ENCODE assay signal across 21 mouse cellular contexts in the genomic region with DNA sequence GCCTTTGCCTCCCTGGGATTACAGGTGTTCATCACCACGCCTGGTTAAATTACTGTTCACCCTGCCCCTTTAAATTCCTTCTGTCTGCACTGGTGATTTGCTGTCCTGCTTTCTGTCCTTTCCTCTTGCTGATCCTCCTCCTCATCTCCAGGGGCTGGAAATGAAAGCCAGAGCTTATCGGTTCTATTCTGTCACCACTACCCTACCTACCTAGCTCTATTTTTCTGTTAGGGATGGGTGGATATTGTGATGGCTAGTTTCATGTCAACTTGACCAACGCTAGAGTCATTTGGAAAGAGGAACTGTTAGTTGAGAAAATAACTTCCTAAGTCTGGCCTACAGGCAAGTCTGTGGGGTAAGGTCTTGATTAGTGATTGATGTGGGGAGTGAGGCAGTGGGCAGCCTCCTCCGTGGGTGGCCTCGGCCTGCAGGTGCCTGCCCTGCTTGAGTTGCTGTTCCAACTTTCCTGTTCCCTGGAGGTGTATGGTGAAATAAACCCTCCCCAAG. TPM values are rescaled to one million over a fixed set of nuclear protein-coding genes. Genes with fewer than 3 reads are reported as not detected.
DNase-seq lines count a peak whose midpoint lies in the region; TF ChIP-seq lines count a peak whose summit lies in the region.
"Had no signal": no experiment of that assay in that cellular context is flagged by ENCODE, and none has a peak within 500 bp of the region (broad histone marks: within the 10 kb centered on the region; RNA-seq: fewer than 3 reads in every experiment).

No protein-coding gene starts in this region.

- peak overlapping the region in 1 of 3 experiments; percentile 31 for H3K4me3 ChIP-seq in CH12.LX (replicated peaks in 1 of 3; ENCODE audit: low read depth in 2 of 3, low read length in 2 of 3, poor library complexity in 1 of 3)
- H3K4me3 ChIP-seq: embryonic facial prominence, embryonic 10.5 days; embryonic facial prominence, embryonic 12.5 days; forebrain, embryonic 12.5 days; forebrain, embryonic 15.5 days had no signal

- no peaks in the 10 kb centered on the region for H3K79me2 ChIP-seq in CH12.LX (replicated peaks; ENCODE audit: control insufficient read depth, extremely low read depth, insufficient read depth, poor library complexity, severe bottlenecking)

- peaks cover 7 to 13% of the 10 kb centered on the region in 2 experiments; a peak in 3 of 4 replicates for H3K4me1 ChIP-seq in CH12.LX (ENCODE audit: control insufficient read depth in 1 of 2, insufficient read depth in 2 of 2)
- H3K4me1 ChIP-seq: embryonic facial prominence, embryonic 10.5 days; embryonic facial prominence, embryonic 12.5 days; forebrain, embryonic 12.5 days; forebrain, embryonic 15.5 days had no signal

- no peaks in the 10 kb centered on the region for H3K9me3 ChIP-seq in CH12.LX (replicated peaks; ENCODE audit: low read length)
- H3K9me3 ChIP-seq: embryonic facial prominence, embryonic 10.5 days; embryonic facial prominence, embryonic 12.5 days; forebrain, embryonic 12.5 days; forebrain, embryonic 15.5 days had no signal

- 0 out of 2 replicates have a peak overlapping the region, but pooled peaks have one; percentile 33 for H3K27ac ChIP-seq in CH12.LX (ENCODE audit: insufficient read depth, low read depth)
- H3K27ac ChIP-seq: embryonic facial prominence, embryonic 10.5 days; embryonic facial prominence, embryonic 12.5 days; forebrain, embryonic 12.5 days; forebrain, embryonic 15.5 days had no signal

- H3K4me2 ChIP-seq in CH12.LX (ENCODE audit: insufficient read depth, low read depth, poor library complexity, severe bottlenecking) = no peak overlapping the region
- H3K4me2 ChIP-seq: embryonic facial prominence, embryonic 12.5 days; forebrain, embryonic 12.5 days; forebrain, embryonic 15.5 days had no signal

- TF ChIP-seq CTCF in CH12.LX (conservative IDR thresholded peaks at IDR 0.05 in 1 of 2, IDR thresholded peaks at IDR 0.05 in 1 of 2; ENCODE audit: low read depth in 2 of 2, low read length in 2 of 2) = no peak

- dilution Hi-C loops in CH12.LX (cut with MboI; ENCODE audit: extremely low pct_ligation_motif_present, extremely low pct_unique_long_range_greater_than_20kb, low sequenced_read_pairs) = no loop called here

- TF ChIP-seq EP300 in CH12.LX (IDR thresholded peaks at IDR 0.05; ENCODE audit: low read length) = peak; percentile 82

- no peak overlapping the region for H3K9ac ChIP-seq in CH12.LX (ENCODE audit: insufficient read depth, low read depth)
- H3K9ac ChIP-seq: embryonic facial prominence, embryonic 12.5 days; forebrain, embryonic 12.5 days; forebrain, embryonic 15.5 days; forebrain, postnatal 0 days had no signal

- no peak for TF ChIP-seq RAD21 in CH12.LX (IDR thresholded peaks at IDR 0.05; ENCODE audit: low read depth, low read length)

- in situ Hi-C loops in CH12.LX (cut with MboI; ENCODE audit: low pct_ligation_motif_present, low pct_unique_long_range_greater_than_20kb, low sequenced_read_pairs) = no loop called here

- TF ChIP-seq POLR2A in CH12.LX (IDR thresholded peaks at IDR 0.05; ENCODE audit: low read depth, low read length) = no peak

- no peaks in the 10 kb centered on the region for H3K27me3 ChIP-seq in CH12.LX (replicated peaks)
- H3K27me3 ChIP-seq: embryonic facial prominence, embryonic 12.5 days; forebrain, embryonic 12.5 days; forebrain, embryonic 15.5 days had no signal

- H3K36me3 ChIP-seq in CH12.LX (replicated peaks in 1 of 2; ENCODE audit: control insufficient read depth in 1 of 2, insufficient read depth in 1 of 2, low read length in 1 of 2) = peaks cover 8 to 37% of the 10 kb centered on the region in 2 experiments

- DNase-seq in A20 (ENCODE audit: low read depth, low spot score) (peak; percentile 90), CH12.LX (ENCODE audit: extremely low read depth) (no peak)
- DNase-seq in forelimb bud, embryonic 11.5 days (ENCODE audit: low read depth, low spot score) = peak; percentile 23
- DNase-seq in adrenal gland, adult 18-20 months (ENCODE audit: low spot score in 2 of 2) = no peak
- no peak for DNase-seq in thymus, postnatal 4 days
- no peak for DNase-seq in adrenal gland, postnatal 36 days
- DNase-seq: adrenal gland, adult 8-10 months; adrenal gland, postnatal 14 days; B cell, adult 2 months; cerebellum, adult 11 months; cerebellum, adult 18-20 months; cerebellum, adult 8-10 months; cerebellum, adult 9-11 months; cerebellum, postnatal 14 days; cerebellum, postnatal 36 days; forebrain, postnatal 0 days had no signal

TF ChIP-seq in CH12.LX, 34 proteins besides CTCF, POLR2A, EP300 and RAD21:
- TF ChIP-seq GABPA (IDR thresholded peaks at IDR 0.05; ENCODE audit: insufficient replicate concordance, low read depth, low read length) (no peak), IRF4 (IDR thresholded peaks at IDR 0.05; ENCODE audit: low read depth, low read length) (peak; percentile 86), JUND (conservative IDR thresholded peaks at IDR 0.05; ENCODE audit: low read depth, low read length) (peak; percentile 39; the same call in 1 of the 2 replicates)

RNA-seq across cellular contexts. Expression of gene Dcun1d2, which starts 10.9 kb away (rescaled TPM):
- total RNA-seq in CH12.LX (2012; rRNA removed) = 13.2 and 15.4 TPM in 2 replicates
- 14.4 and 14.9 TPM in 2 replicates for total RNA-seq in CH12.LX (2014; rRNA removed)
- polyA plus RNA-seq in CH12.LX (2012; ENCODE audit: insufficient read length, low read depth) = 14.7 and 15.4 TPM in 2 replicates
- total RNA-seq in adrenal gland, adult 18-20 months (2021) = 10 to 100 TPM; 27.2 to 33.6 TPM
- total RNA-seq in adrenal gland, postnatal 36 days (2021) = 10 to 100 TPM; 30.2 to 31.2 TPM

RNA-seq across cellular contexts. Expression of gene Tmco3, which starts 11.0 kb away (rescaled TPM):
- total RNA-seq in CH12.LX (2012; rRNA removed) (12.4 and 15.1 TPM in 2 replicates), CH12.LX (2014; rRNA removed) (7.3 and 8.4 TPM in 2 replicates)
- polyA plus RNA-seq in CH12.LX (2012; ENCODE audit: insufficient read length, low read depth) = 9.7 and 10.1 TPM in 2 replicates
- total RNA-seq in adrenal gland, adult 18-20 months (2021) = 10 to 100 TPM; 31.2 to 33.2 TPM
- total RNA-seq in adrenal gland, postnatal 36 days (2021) = 10 to 100 TPM; 28.5 to 32.5 TPM

RNA-seq across cellular contexts. Expression of gene Adprhl1, which starts 23.0 kb away (rescaled TPM):
- total RNA-seq in CH12.LX (2012; rRNA removed) = not detected in 2 replicates
- total RNA-seq in CH12.LX (2014; rRNA removed) = not detected in 2 replicates
- polyA plus RNA-seq in CH12.LX (2012; ENCODE audit: insufficient read length, low read depth) = not detected in 2 replicates
- total RNA-seq in adrenal gland, adult 18-20 months (2021) = 10 to 100 TPM in 1 of 2 experiments, 1 to 10 TPM in 1; 7.8 to 18.5 TPM
- 1 to 10 TPM; 2.0 to 2.8 TPM for total RNA-seq in adrenal gland, postnatal 36 days (2021)
- total RNA-seq: MEL had no signal
- polyA plus RNA-seq: forebrain, embryonic 12.5 days; forebrain, embryonic 15.5 days; forebrain, postnatal 0 days had no signal

Comparison
In these comparisons a context has a peak if more than half of its experiments do, and no peak if none do; other contexts are left out.
1. DNase-seq: peak in A20 (single experiment) and forelimb bud, embryonic 11.5 days (single experiment); none in CH12.LX (single experiment), adrenal gland, adult 18-20 months (0 of 2), thymus, postnatal 4 days (single experiment) and adrenal gland, postnatal 36 days (0 of 2).